Mouse (Mus musculus): ENCODE data around the gene Nol3. TPM values are rescaled to one million over a fixed set of nuclear protein-coding genes. Genes with fewer than 3 reads are reported as not detected.

The Nol3 gene
- polyA plus RNA-seq, 1 experiment from 2014 or later = 2.9 TPM

- no peaks in the 10 kb centered on the region for H3K36me3 ChIP-seq (ENCODE audit: control insufficient read depth, insufficient read depth, low read length)
- peak overlapping the region; percentile 58 for H3K9ac ChIP-seq (ENCODE audit: low read length)
- H3K9me3 ChIP-seq (replicated peaks; ENCODE audit: control insufficient read depth, low read length) = no peaks in the 10 kb centered on the region
- no peak overlapping the region for H3K27ac ChIP-seq (ENCODE audit: low read depth, low read length)
- peak overlapping the region; percentile 69 for H3K4me2 ChIP-seq (ENCODE audit: low read length)
- ATAC-seq (peak; percentile 26; the same call in 1 of the 2 replicates), DNase-seq (ENCODE audit: low spot score) (no peak)
- peaks cover 5% of the 10 kb centered on the region; the same call in 1 of the 2 replicates for H3K4me1 ChIP-seq (ENCODE audit: control insufficient read depth, insufficient read depth, low read length)
- H3K27me3 ChIP-seq (replicated peaks; ENCODE audit: control insufficient read depth, insufficient read depth, low read length) = peaks cover 95% of the 10 kb centered on the region
- H3K4me3 ChIP-seq (ENCODE audit: low read depth, low read length) = peak overlapping the region; percentile 45
- under 1% methylated on average over 10 of the region's 10 CpGs for WGBS
Measured at GRCm38 (mm10) chr8:105269075-105269458, 6.9 kb upstream of the Nol3 start.

DNA sequence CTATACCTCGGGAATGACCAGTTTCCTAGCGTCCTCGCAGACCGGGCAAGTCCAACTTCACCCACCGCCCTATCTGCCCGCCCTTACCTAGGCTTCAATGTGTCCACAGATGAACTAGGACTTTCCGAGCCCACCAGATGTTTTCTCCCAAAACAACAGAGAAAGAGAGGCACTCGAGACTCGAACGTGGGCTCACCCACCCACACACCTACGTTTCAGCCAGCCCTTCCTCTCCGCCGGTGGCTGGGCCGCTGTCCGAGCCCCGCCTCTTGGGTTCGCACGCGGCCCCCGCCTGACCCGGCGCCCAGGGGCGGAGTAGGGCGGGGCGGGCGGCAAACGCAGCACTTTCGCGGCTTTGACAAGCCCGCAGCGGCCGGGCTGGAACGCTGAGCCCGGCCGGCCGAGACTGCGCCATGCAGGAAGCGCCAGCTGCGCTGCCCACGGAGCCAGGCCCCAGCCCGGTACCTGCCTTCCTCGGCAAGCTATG lies 6.4 kb upstream of the Nol3 start, which contains the start of gene Hsf4:
Gene Hsf4, plus strand, starts transcription at position 341 of the 487 bp plus-strand sequence.
- Histone ChIP-seq H3K4me3 (ENCODE audit: low read depth, low read length) (peak within 1 kb of the TSS; percentile 45), H3K9me3 (replicated peaks; ENCODE audit: control insufficient read depth, low read length) (no peaks in the 10 kb centered on the region), H3K4me1 (ENCODE audit: control insufficient read depth, insufficient read depth, low read length) (peaks cover 5% of the 10 kb centered on the region; the same call in 1 of the 2 replicates), H3K4me2 (ENCODE audit: low read length) (peak within 1 kb of the TSS; percentile 69), H3K36me3 (ENCODE audit: control insufficient read depth, insufficient read depth, low read length) (no peaks in the 10 kb centered on the region), H3K27ac (ENCODE audit: low read depth, low read length) (no peak within 1 kb of the TSS), H3K27me3 (replicated peaks; ENCODE audit: control insufficient read depth, insufficient read depth, low read length) (peaks cover 96% of the 10 kb centered on the region), H3K9ac (ENCODE audit: low read length) (peak within 1 kb of the TSS; percentile 58)
- DNase-seq (ENCODE audit: low spot score) = no peak
- 1% methylated on average over 39 of the region's 42 CpGs for WGBS
- ATAC-seq = no peak

DNA sequence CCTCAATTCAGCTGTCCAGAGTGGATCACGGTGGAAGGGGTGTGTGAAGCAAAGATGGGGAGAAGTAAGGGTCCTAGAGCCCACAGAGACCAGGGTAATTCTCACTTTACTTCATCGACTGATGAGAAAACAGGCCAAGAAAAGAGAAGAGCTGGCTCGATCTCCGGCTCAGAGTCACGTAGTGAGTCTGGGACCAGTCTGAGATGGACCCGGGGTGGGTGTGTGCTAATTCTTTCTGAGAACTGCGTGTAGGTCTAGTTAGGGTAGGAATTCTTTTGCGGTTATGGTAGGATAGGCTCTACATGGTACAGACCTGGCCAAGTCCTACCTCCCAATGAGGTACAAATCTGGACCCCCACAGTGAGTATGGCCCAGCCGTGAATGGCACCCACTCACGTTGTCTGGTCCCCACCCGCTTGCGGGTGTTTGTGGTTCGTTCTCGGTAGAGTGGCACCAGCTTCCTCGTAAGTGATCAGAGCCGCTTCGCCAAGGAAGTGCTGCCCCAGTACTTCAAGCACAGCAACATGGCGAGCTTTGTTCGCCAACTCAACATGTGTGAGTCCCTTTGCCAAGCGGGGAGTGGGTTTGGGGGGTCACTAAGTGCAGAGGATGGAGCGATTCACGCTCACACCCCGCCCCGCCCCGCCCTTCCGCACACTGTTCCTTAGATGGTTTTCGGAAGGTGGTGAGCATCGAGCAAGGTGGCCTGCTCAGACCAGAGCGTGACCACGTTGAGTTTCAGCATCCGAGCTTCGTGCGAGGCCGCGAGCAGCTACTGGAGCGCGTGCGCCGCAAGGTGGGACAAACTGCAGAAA lies 5.6 kb upstream of the Nol3 start:
- Histone ChIP-seq H3K9me3 (replicated peaks; ENCODE audit: control insufficient read depth, low read length) (no peaks in the 10 kb centered on the region), H3K27me3 (replicated peaks; ENCODE audit: control insufficient read depth, insufficient read depth, low read length) (peaks cover 97% of the 10 kb centered on the region), H3K4me1 (ENCODE audit: control insufficient read depth, insufficient read depth, low read length) (0 out of 2 replicates have a peak, but pooled peaks cover 3% of the 10 kb centered on the region), H3K4me2 (ENCODE audit: low read length) (peak overlapping the region; percentile 69), H3K27ac (ENCODE audit: low read depth, low read length) (no peak overlapping the region), H3K9ac (ENCODE audit: low read length) (no peak overlapping the region), H3K4me3 (ENCODE audit: low read depth, low read length) (peak overlapping the region; percentile 45), H3K36me3 (ENCODE audit: control insufficient read depth, insufficient read depth, low read length) (no peaks in the 10 kb centered on the region)
- DNase-seq (ENCODE audit: low spot score) (no peak), ATAC-seq (no peak)
- 2% methylated on average over 39 of the region's 39 CpGs for WGBS

DNA sequence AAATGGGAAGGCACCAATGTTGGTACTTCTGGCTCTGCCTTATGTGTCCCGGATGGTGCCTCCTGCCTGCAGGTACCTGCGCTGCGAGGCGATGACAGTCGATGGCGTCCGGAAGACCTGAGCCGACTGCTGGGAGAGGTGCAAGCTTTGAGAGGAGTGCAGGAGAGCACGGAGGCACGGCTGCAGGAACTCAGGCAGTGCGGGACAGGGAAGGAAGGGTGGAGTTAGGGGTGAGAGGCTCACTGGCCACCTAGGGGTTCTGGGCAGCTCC lies 5.1 kb upstream of the Nol3 start:
- WGBS = 0% methylated on average over 11 of the region's 11 CpGs

GRCm38 (mm10) chr8:105275387-105275786 lies 553 bp upstream of the Nol3 start:
- Histone ChIP-seq H3K27me3 (replicated peaks; ENCODE audit: control insufficient read depth, insufficient read depth, low read length) (peaks cover 88% of the 10 kb centered on the region), H3K27ac (ENCODE audit: low read depth, low read length) (no peak overlapping the region), H3K4me2 (ENCODE audit: low read length) (peak overlapping the region; percentile 86), H3K36me3 (ENCODE audit: control insufficient read depth, insufficient read depth, low read length) (peaks cover 8% of the 10 kb centered on the region; the same call in 1 of the 2 replicates), H3K4me1 (ENCODE audit: control insufficient read depth, insufficient read depth, low read length) (peaks cover 12% of the 10 kb centered on the region), H3K9ac (ENCODE audit: low read length) (no peak overlapping the region), H3K4me3 (ENCODE audit: low read depth, low read length) (0 out of 2 replicates have a peak overlapping the region, but pooled peaks have one; percentile 38), H3K9me3 (replicated peaks; ENCODE audit: control insufficient read depth, low read length) (no peaks in the 10 kb centered on the region)
- 4% methylated on average over 9 of the region's 11 CpGs for WGBS
- ATAC-seq = no peak
- DNase-seq (ENCODE audit: low spot score) = no peak

More for the DNA sequence above, 5.1 kb upstream of the Nol3 start:
- H3K4me3 ChIP-seq (ENCODE audit: low read depth, low read length) = no peak overlapping the region
- H3K27ac ChIP-seq (ENCODE audit: low read depth, low read length) = no peak overlapping the region
- no peak for ATAC-seq
- no peaks in the 10 kb centered on the region for H3K36me3 ChIP-seq (ENCODE audit: control insufficient read depth, insufficient read depth, low read length)
- H3K9ac ChIP-seq (ENCODE audit: low read length) = no peak overlapping the region
- no peaks in the 10 kb centered on the region for H3K9me3 ChIP-seq (replicated peaks; ENCODE audit: control insufficient read depth, low read length)
- H3K4me2 ChIP-seq (ENCODE audit: low read length) = 0 out of 2 replicates have a peak overlapping the region, but pooled peaks have one; percentile 69
- H3K27me3 ChIP-seq (replicated peaks; ENCODE audit: control insufficient read depth, insufficient read depth, low read length) = peaks cover 96% of the 10 kb centered on the region
- no peak for DNase-seq (ENCODE audit: low spot score)
- peaks cover 4% of the 10 kb centered on the region; the same call in 1 of the 2 replicates for H3K4me1 ChIP-seq (ENCODE audit: control insufficient read depth, insufficient read depth, low read length)

- H3K27ac ChIP-seq (ENCODE audit: low read depth, low read length) = no peak overlapping the region
- peak overlapping the region; percentile 56 for H3K9ac ChIP-seq (ENCODE audit: low read length)
- peak; percentile 66 for DNase-seq (ENCODE audit: low spot score)
- peaks cover 77% of the 10 kb centered on the region for H3K27me3 ChIP-seq (replicated peaks; ENCODE audit: control insufficient read depth, insufficient read depth, low read length)
- peak overlapping the region; percentile 86 for H3K4me2 ChIP-seq (ENCODE audit: low read length)
- peak overlapping the region; percentile 38 for H3K4me3 ChIP-seq (ENCODE audit: low read depth, low read length)
- H3K9me3 ChIP-seq (replicated peaks; ENCODE audit: control insufficient read depth, low read length) = no peaks in the 10 kb centered on the region
- ATAC-seq = peak; percentile 69
- peaks cover 12% of the 10 kb centered on the region for H3K4me1 ChIP-seq (ENCODE audit: control insufficient read depth, insufficient read depth, low read length)
- peaks cover 14% of the 10 kb centered on the region for H3K36me3 ChIP-seq (ENCODE audit: control insufficient read depth, insufficient read depth, low read length)
- 3% methylated on average over 30 of the region's 30 CpGs for WGBS
Measured at GRCm38 (mm10) chr8:105276292-105277120, 566 bp downstream of the Nol3 start.

DNA sequence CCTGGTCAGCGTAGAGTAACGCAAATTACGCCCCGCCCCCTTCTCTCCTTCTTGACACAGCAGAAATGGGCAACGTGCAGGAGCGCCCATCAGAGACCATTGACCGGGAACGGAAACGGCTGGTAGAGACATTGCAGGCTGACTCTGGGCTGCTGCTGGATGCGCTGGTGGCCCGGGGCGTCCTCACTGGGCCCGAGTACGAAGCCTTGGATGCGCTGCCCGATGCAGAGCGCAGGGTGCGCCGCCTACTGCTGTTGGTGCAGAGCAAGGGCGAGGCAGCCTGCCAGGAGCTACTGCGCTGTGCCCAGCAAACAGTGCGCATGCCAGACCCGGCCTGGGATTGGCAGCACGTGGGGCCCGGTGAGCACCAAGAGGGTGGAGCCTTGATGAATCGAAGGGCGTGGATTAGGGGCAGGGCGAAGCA lies 3.0 kb downstream of the Nol3 start:
- peak overlapping the region; percentile 52 for H3K4me2 ChIP-seq (ENCODE audit: low read length)
- peaks cover 56% of the 10 kb centered on the region for H3K27me3 ChIP-seq (replicated peaks; ENCODE audit: control insufficient read depth, insufficient read depth, low read length)
- peak; percentile 78 for ATAC-seq
- H3K9ac ChIP-seq (ENCODE audit: low read length) = peak overlapping the region; percentile 41
- WGBS = under 1% methylated on average over 28 of the region's 28 CpGs
- H3K4me3 ChIP-seq (ENCODE audit: low read depth, low read length) = peak overlapping the region; percentile 21
- peaks cover 12% of the 10 kb centered on the region for H3K4me1 ChIP-seq (ENCODE audit: control insufficient read depth, insufficient read depth, low read length)
- H3K36me3 ChIP-seq (ENCODE audit: control insufficient read depth, insufficient read depth, low read length) = peaks cover 33% of the 10 kb centered on the region
- no peak overlapping the region for H3K27ac ChIP-seq (ENCODE audit: low read depth, low read length)
- peak; percentile 83 for DNase-seq (ENCODE audit: low spot score)
- no peaks in the 10 kb centered on the region for H3K9me3 ChIP-seq (replicated peaks; ENCODE audit: control insufficient read depth, low read length)

DNA sequence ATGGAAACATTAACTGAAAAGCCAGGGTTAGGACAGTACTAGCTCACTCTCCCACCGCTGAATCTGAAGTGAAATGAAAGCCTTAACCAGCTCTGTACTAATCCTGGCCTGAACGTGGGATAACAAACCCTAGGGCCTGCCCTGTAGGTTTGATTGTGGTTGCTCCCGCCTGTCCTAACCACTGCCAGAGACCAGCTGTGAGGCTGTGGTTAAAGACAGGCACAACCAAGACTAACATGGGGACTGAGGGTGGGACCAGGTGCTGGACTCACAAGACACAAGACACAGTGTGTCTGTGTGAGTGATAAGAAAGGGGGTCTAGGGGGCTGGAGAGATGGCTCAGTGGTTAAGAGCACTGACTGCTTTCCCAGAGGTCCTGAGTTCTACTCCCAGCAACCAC lies 4.6 kb downstream of the Nol3 start:
- Histone ChIP-seq H3K9ac (ENCODE audit: low read length) (no peak overlapping the region), H3K27ac (ENCODE audit: low read depth, low read length) (no peak overlapping the region), H3K36me3 (ENCODE audit: control insufficient read depth, insufficient read depth, low read length) (peaks cover 42% of the 10 kb centered on the region), H3K4me1 (ENCODE audit: control insufficient read depth, insufficient read depth, low read length) (peaks cover 12% of the 10 kb centered on the region), H3K9me3 (replicated peaks; ENCODE audit: control insufficient read depth, low read length) (no peaks in the 10 kb centered on the region), H3K27me3 (replicated peaks; ENCODE audit: control insufficient read depth, insufficient read depth, low read length) (peaks cover 39% of the 10 kb centered on the region), H3K4me2 (ENCODE audit: low read length) (no peak overlapping the region), H3K4me3 (ENCODE audit: low read depth, low read length) (no peak overlapping the region)
- 74% methylated on average over 3 of the region's 3 CpGs for WGBS
- ATAC-seq = no peak
- no peak for DNase-seq (ENCODE audit: low spot score)
